Mouse (Mus musculus) ES-Bruce4 (cell line): Measurements from ENCODE around the gene Atn1. TPM values are rescaled to one million over a fixed set of nuclear protein-coding genes. Genes with fewer than 3 reads are reported as not detected.

Source experiments
- H3K27ac ChIP-seq: 2 replicates; pipeline ENCODE4 v1.5.1; 2012; ENCODE audit warnings: low read length, inconsistent platforms; ENCODE audit not compliant: insufficient read depth
- H3K27me3 ChIP-seq: 2 replicates; pipeline ENCODE4 v1.6.1; 2012; ENCODE audit warnings: mild to moderate bottlenecking, low read length, inconsistent platforms; ENCODE audit not compliant: control insufficient read depth, poor library complexity, insufficient read depth, severe bottlenecking
- H3K36me3 ChIP-seq: 2 replicates; pipeline ENCODE4 v1.6.1; 2012; ENCODE audit warnings: inconsistent platforms, mild to moderate bottlenecking, low read length, moderate library complexity; ENCODE audit not compliant: control insufficient read depth, poor library complexity, insufficient read depth, severe bottlenecking
- H3K4me1 ChIP-seq: one replicate; pipeline ENCODE4 v1.8.1; 2011; ENCODE audit warnings: low read length; ENCODE audit not compliant: control insufficient read depth, insufficient read depth
- H3K4me3 ChIP-seq: 2 replicates; pipeline ENCODE4 v1.5.1; 2011; ENCODE audit warnings: low read depth, mild to moderate bottlenecking, low read length
- H3K9ac ChIP-seq: 2 replicates; pipeline ENCODE4 v1.6.1; 2012; ENCODE audit warnings: low read depth, mild to moderate bottlenecking, inconsistent platforms; ENCODE audit not compliant: poor library complexity, severe bottlenecking
- H3K9me3 ChIP-seq: replicated peaks from 2 replicates; pipeline ENCODE4 v1.6.1; 2012; ENCODE audit warnings: mild to moderate bottlenecking, low read length, inconsistent platforms; ENCODE audit not compliant: control insufficient read depth, poor library complexity, insufficient read depth, severe bottlenecking
- CTCF ChIP-seq: IDR thresholded peaks from one replicate; pipeline ENCODE4 v1.8.1; 2011; ENCODE audit warnings: low read depth, low read length
- EP300 ChIP-seq: IDR thresholded peaks from 2 replicates; pipeline ENCODE4 v1.6.1; 2011; ENCODE audit warnings: low read depth, low read length; ENCODE audit not compliant: insufficient read depth
- POLR2A ChIP-seq: IDR thresholded peaks from one replicate; pipeline ENCODE4 v1.8.1; 2011; ENCODE audit warnings: low read length; ENCODE audit not compliant: insufficient read depth
- polyA plus RNA-seq: library from polyadenylated mRNA; stranded (reverse); fragments of >200 nt; gene quantifications from 2 replicates; pipeline ENCODE4 v1.2.4, GENCODE M21; 2011; ENCODE audit warnings: low read depth; ENCODE audit not compliant: missing spikeins, insufficient read depth, insufficient read length

Gene Atn1
- polyA plus RNA-seq, 1 experiment, result 32.0 TPM

GRCm38 (mm10) chr6:124729850-124730705 lies 26.2 kb downstream of the Atn1 start:
- H3K27me3 ChIP-seq, result no peaks in the 10 kb centered on the region
- H3K36me3 ChIP-seq, result no peaks in the 10 kb centered on the region
- H3K4me3 ChIP-seq, result no peak overlapping the region
- TF ChIP-seq CTCF (no peak), POLR2A (no peak), EP300 (no peak)
- H3K4me1 ChIP-seq, result peaks cover 9% of the 10 kb centered on the region
- no peak overlapping the region for H3K9ac ChIP-seq
- no peaks in the 10 kb centered on the region for H3K9me3 ChIP-seq
- H3K27ac ChIP-seq, result no peak overlapping the region

- H3K9me3 ChIP-seq, result no peaks in the 10 kb centered on the region
- no peak for TF ChIP-seq EP300
- TF ChIP-seq POLR2A, result no peak
- no peak for TF ChIP-seq CTCF
- no peak overlapping the region for H3K27ac ChIP-seq
- H3K4me3 ChIP-seq, result no peak overlapping the region
- no peak overlapping the region for H3K9ac ChIP-seq
- H3K27me3 ChIP-seq, result no peaks in the 10 kb centered on the region
- no peaks in the 10 kb centered on the region for H3K36me3 ChIP-seq
- peaks cover 9% of the 10 kb centered on the region for H3K4me1 ChIP-seq
Measured at GRCm38 (mm10) chr6:124728621-124729020, 27.7 kb downstream of the Atn1 start.

- no peaks in the 10 kb centered on the region for H3K9me3 ChIP-seq
- no peaks in the 10 kb centered on the region for H3K27me3 ChIP-seq
- TF ChIP-seq POLR2A (no peak), CTCF (no peak), EP300 (no peak)
- no peak overlapping the region for H3K9ac ChIP-seq
- no peaks in the 10 kb centered on the region for H3K4me1 ChIP-seq
- no peaks in the 10 kb centered on the region for H3K36me3 ChIP-seq
- H3K4me3 ChIP-seq, result no peak overlapping the region
- H3K27ac ChIP-seq, result no peak overlapping the region
Measured at GRCm38 (mm10) chr6:124724472-124724871, 31.9 kb downstream of the Atn1 start.

- Histone ChIP-seq H3K4me3 (no peak overlapping the region), H3K4me1 (no peaks in the 10 kb centered on the region), H3K9me3 (no peaks in the 10 kb centered on the region), H3K9ac (no peak overlapping the region), H3K27ac (no peak overlapping the region), H3K36me3 (no peaks in the 10 kb centered on the region), H3K27me3 (no peaks in the 10 kb centered on the region)
- TF ChIP-seq CTCF (no peak), POLR2A (no peak)
Measured at GRCm38 (mm10) chr6:124723541-124723940, 32.8 kb downstream of the Atn1 start.

- Histone ChIP-seq H3K4me3 (no peak overlapping the region), H3K36me3 (no peaks in the 10 kb centered on the region), H3K9me3 (no peaks in the 10 kb centered on the region), H3K9ac (no peak overlapping the region), H3K27ac (no peak overlapping the region), H3K4me1 (no peaks in the 10 kb centered on the region), H3K27me3 (no peaks in the 10 kb centered on the region)
- no peak for TF ChIP-seq EP300
- TF ChIP-seq POLR2A, result no peak
- no peak for TF ChIP-seq CTCF
Measured at GRCm38 (mm10) chr6:124722876-124723473, 33.3 kb downstream of the Atn1 start.

GRCm38 (mm10) chr6:124720904-124721303 lies 35.4 kb downstream of the Atn1 start:
- no peak overlapping the region for H3K9ac ChIP-seq
- no peaks in the 10 kb centered on the region for H3K4me1 ChIP-seq
- no peak overlapping the region for H3K27ac ChIP-seq
- no peaks in the 10 kb centered on the region for H3K9me3 ChIP-seq
- no peak for TF ChIP-seq EP300
- no peak for TF ChIP-seq CTCF
- no peak for TF ChIP-seq POLR2A
- H3K4me3 ChIP-seq, result no peak overlapping the region
- H3K36me3 ChIP-seq, result peaks cover 8% of the 10 kb centered on the region
- no peaks in the 10 kb centered on the region for H3K27me3 ChIP-seq
